24 mouse cellular contexts compared by ENCODE assay signal in the genomic region with DNA sequence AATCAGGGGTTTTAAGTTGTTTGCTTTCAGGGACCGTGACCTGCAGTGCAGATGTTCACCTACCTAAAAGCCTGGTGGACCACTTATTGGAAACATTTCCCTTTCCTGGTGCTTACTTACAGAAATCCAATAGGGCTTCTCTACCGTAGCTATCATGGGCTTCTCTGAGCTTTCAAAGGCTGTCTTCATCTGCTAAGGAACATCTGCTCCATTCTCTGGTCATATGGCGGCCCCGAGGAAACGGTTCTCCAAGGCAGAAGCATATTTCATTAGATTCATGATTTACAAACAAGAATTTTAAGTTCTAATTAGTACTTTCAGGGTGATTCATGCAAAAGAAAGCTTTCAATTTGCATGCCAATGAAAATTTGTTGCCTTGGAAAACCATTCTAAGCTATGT.
DNase-seq lines count a peak whose midpoint lies in the region; ATAC-seq and TF ChIP-seq lines count a peak whose summit lies in the region.
"Had no signal": no experiment of that assay in that cellular context is flagged by ENCODE, and none has a peak within 500 bp of the region (broad histone marks: within the 10 kb centered on the region; RNA-seq: fewer than 3 reads in every experiment).

No protein-coding gene starts in this region.

- no peak for TF ChIP-seq CTCF in hindbrain, postnatal 0 days (IDR thresholded peaks at IDR 0.05; ENCODE audit: low read depth)

- WGBS in hindbrain, postnatal 0 days, result 79% methylated on average over 5 of the region's 5 CpGs

- no peaks in the 10 kb centered on the region for H3K27me3 ChIP-seq in hindbrain, postnatal 0 days (ENCODE audit: insufficient read depth, low read length)
- H3K27me3 ChIP-seq: heart, embryonic 13.5 days; neural tube, embryonic 15.5 days had no signal

- H3K36me3 ChIP-seq in hindbrain, postnatal 0 days (ENCODE audit: insufficient read depth, low read length), result no peaks in the 10 kb centered on the region
- H3K36me3 ChIP-seq: heart, embryonic 13.5 days; limb, embryonic 10.5 days; neural tube, embryonic 15.5 days had no signal

- no peak overlapping the region for H3K4me2 ChIP-seq in hindbrain, postnatal 0 days (ENCODE audit: low read depth, low read length)
- H3K4me2 ChIP-seq: heart, embryonic 13.5 days; midbrain, embryonic 11.5 days; neural tube, embryonic 15.5 days had no signal

- H3K9ac ChIP-seq in hindbrain, postnatal 0 days (replicated peaks; ENCODE audit: low read length), result no peak overlapping the region
- H3K9ac ChIP-seq: heart, embryonic 13.5 days; neural tube, embryonic 15.5 days had no signal

- H3K4me1 ChIP-seq in hindbrain, postnatal 0 days (ENCODE audit: insufficient read depth, low read length), result no peaks in the 10 kb centered on the region
- H3K4me1 ChIP-seq: heart, embryonic 13.5 days had no signal

- no peaks in the 10 kb centered on the region for H3K9me3 ChIP-seq in hindbrain, postnatal 0 days (ENCODE audit: low read length)
- H3K9me3 ChIP-seq: heart, embryonic 13.5 days; limb, embryonic 10.5 days; neural tube, embryonic 15.5 days had no signal

- no peak for ATAC-seq in hindbrain, postnatal 0 days
- ATAC-seq: lung, postnatal 0 days had no signal

- no peak overlapping the region for H3K4me3 ChIP-seq in hindbrain, postnatal 0 days (ENCODE audit: low read length)
- H3K4me3 ChIP-seq: heart, embryonic 13.5 days; limb, embryonic 10.5 days; neural tube, embryonic 15.5 days had no signal

- no peak overlapping the region for H3K27ac ChIP-seq in hindbrain, postnatal 0 days
- H3K27ac ChIP-seq: heart, embryonic 13.5 days; limb, embryonic 10.5 days; neural tube, embryonic 15.5 days had no signal

- peak; percentile 10 for DNase-seq in embryo, embryonic 11 days
- no peak for DNase-seq in embryo, embryonic 10.5 days (ENCODE audit: low spot score)
- DNase-seq in right cerebral cortex, postnatal 4 days, result peak; percentile 5
- no peak for DNase-seq in right cerebral cortex, postnatal 36 days (ENCODE audit: low spot score in 2 of 2)
- DNase-seq in layer of hippocampus, adult 18-20 months (ENCODE audit: low spot score in 2 of 2), result peak; percentile 22 to 63
- peak; percentile 8 to 13 for DNase-seq in layer of hippocampus, postnatal 25 days (ENCODE audit: extremely low spot score in 1 of 2, low spot score in 1 of 2)
- no peak for DNase-seq in ovary, postnatal 14 days (ENCODE audit: low spot score)
- DNase-seq in hindbrain, postnatal 0 days (ENCODE audit: low spot score), result no peak
- DNase-seq: adrenal gland, postnatal 36 days; cerebellum, adult 11-12 months; cerebellum, postnatal 10 days; gastrocnemius, postnatal 14 days; heart, adult 11 months; heart, postnatal 14 days; kidney, adult 11 months; liver; right cerebral cortex, postnatal 25 days; thymus, adult 18-20 months; thymus, postnatal 36 days had no signal

Comparison
In these comparisons a context has a peak if more than half of its experiments do, and no peak if none do; other contexts are left out.
1. DNase-seq: peak in embryo, embryonic 11 days (single experiment), right cerebral cortex, postnatal 4 days (single experiment), layer of hippocampus, adult 18-20 months (2 of 2) and layer of hippocampus, postnatal 25 days (2 of 2); none in embryo, embryonic 10.5 days (single experiment), right cerebral cortex, postnatal 36 days (0 of 2), ovary, postnatal 14 days (single experiment) and hindbrain, postnatal 0 days (single experiment).